Mouse (Mus musculus) liver, embryonic 14.5 days (tissue): ENCODE results near the gene Tubb5. TPM values are rescaled to one million over a fixed set of nuclear protein-coding genes. Genes with fewer than 3 reads are reported as not detected.

ENCODE experiments used
- ATAC-seq: fragments of 200-750 bp; cut with Nextera tagmentation; 2 replicates; pipeline ENCODE4 v1.8.0; 2017; ENCODE audit warnings: moderate number of reproducible peaks, mild to moderate bottlenecking, moderate library complexity; ENCODE audit not compliant: insufficient read depth
- DNase-seq, 3 experiments: peaks; one replicate each; pipeline ENCODE4 v3.0.0-alpha.2; 2012 to 2013; ENCODE audit warnings: low read depth in 3 of 3, low spot score in 3 of 3
- H3K27ac ChIP-seq: fragments of 300-500 bp; sonication (generic); 2 replicates; pipeline ENCODE4 v1.5.1; 2014; ENCODE audit warnings: moderate library complexity, mild to moderate bottlenecking, control low read depth, inconsistent platforms
- H3K27me3 ChIP-seq: fragments of 300-500 bp; sonication (generic); 2 replicates; pipeline ENCODE4 v1.6.1; 2014; ENCODE audit warnings: mild to moderate bottlenecking, low read length, moderate library complexity; ENCODE audit not compliant: control insufficient read depth, insufficient read depth
- H3K36me3 ChIP-seq: fragments of 300-500 bp; sonication (generic); replicated peaks from 2 replicates; pipeline ENCODE4 v1.6.1; 2014; ENCODE audit warnings: low read depth; ENCODE audit not compliant: control insufficient read depth, insufficient read depth
- H3K4me1 ChIP-seq, 2 experiments: fragments of 200-500 bp in 1 of 2; fragments of 300-500 bp in 1 of 2; sonication (generic) in 1 of 2; replicated peaks; 2 replicates each; pipeline ENCODE4 v1.6.1; 2012 to 2014; ENCODE audit warnings: antibody characterized with exemption in 1 of 2, inconsistent platforms in 1 of 2, low read length in 1 of 2; ENCODE audit not compliant: control insufficient read depth in 2 of 2, insufficient read depth in 2 of 2
- H3K4me2 ChIP-seq: fragments of 300-500 bp; sonication (generic); 2 replicates; pipeline ENCODE4 v1.6.1; 2014; ENCODE audit warnings: low read depth, mild to moderate bottlenecking, control low read depth, moderate library complexity
- H3K4me3 ChIP-seq, 2 experiments: fragments of 200-500 bp in 1 of 2; fragments of 300-500 bp in 1 of 2; sonication (generic) in 1 of 2; 2 replicates each; pipeline ENCODE4 v1.5.1; 2012 to 2014; ENCODE audit warnings: low read depth in 2 of 2, low read length in 2 of 2, mild to moderate bottlenecking in 2 of 2, control low read depth in 1 of 2, inconsistent platforms in 1 of 2, moderate library complexity in 1 of 2; ENCODE audit not compliant: insufficient read depth in 1 of 2
- H3K9ac ChIP-seq: fragments of 300-500 bp; sonication (generic); replicated peaks from 2 replicates; pipeline ENCODE4 v1.6.1; 2014; ENCODE audit warnings: mild to moderate bottlenecking, control low read depth, moderate library complexity
- H3K9me3 ChIP-seq: fragments of 300-500 bp; sonication (generic); 2 replicates; pipeline ENCODE4 v1.6.1; 2016; ENCODE audit warnings: low read length, mixed read lengths; ENCODE audit not compliant: control insufficient read depth
- CTCF ChIP-seq: IDR thresholded peaks from 2 replicates; pipeline ENCODE4 v1.5.1; 2016; ENCODE audit warnings: antibody characterized with exemption, low read depth, control low read depth
- EP300 ChIP-seq: IDR thresholded peaks from 2 replicates; pipeline ENCODE4 v1.6.1; 2016; ENCODE audit warnings: antibody characterized with exemption, low read depth
- WGBS: fragments of 180-500 bp; shearing (Covaris S2); extraction: QIAGEN DNeasy Blood & Tissue Kit; methylation state at CpG from one replicate; pipeline ENCODE4 v1.1.7; 2014; ENCODE audit not compliant: insufficient replicate concordance; 5-methylcytosine and 5-hydroxymethylcytosine counted together
- polyA plus RNA-seq, 2 experiments: library from polyadenylated mRNA; depleted of rRNA in 1 of 2; stranded (reverse) in 1 of 2; unstranded in 1 of 2; fragments of >200 nt; fragmentation: Nextera tagmentation in 1 of 2; extraction: Ambion mirVana in 1 of 2; gene quantifications; 2 replicates each; pipeline versions ENCODE4 v1.2.1 to v1.2.3; 2012 to 2014

Tubb5 gene
- polyA plus RNA-seq, 2 experiments: 330 to 467 TPM

GRCm38 (mm10) chr17:35874721-35875120, 36.6 kb upstream of the Tubb5 start:
- H3K4me1 ChIP-seq: peaks cover 8 to 11% of the 10 kb centered on the region in 2 experiments
- no peaks in the 10 kb centered on the region for H3K36me3 ChIP-seq
- no peak overlapping the region for H3K27ac ChIP-seq
- no peak overlapping the region for H3K4me3 ChIP-seq
- no peak for DNase-seq
- no peak for ATAC-seq
- no peak for TF ChIP-seq CTCF
- TF ChIP-seq EP300: no peak
- H3K27me3 ChIP-seq: no peaks in the 10 kb centered on the region; the same call in 1 of the 2 replicates
- H3K9ac ChIP-seq: no peak overlapping the region
- 80% methylated on average over 6 of the region's 6 CpGs for WGBS
- no peak overlapping the region for H3K4me2 ChIP-seq
- peaks cover 3% of the 10 kb centered on the region for H3K9me3 ChIP-seq

- H3K4me1 ChIP-seq: peaks cover 8 to 13% of the 10 kb centered on the region in 2 experiments
- peak overlapping the region; percentile 45 for H3K4me2 ChIP-seq
- peak; percentile 99 for TF ChIP-seq CTCF
- 0 out of 2 replicates have a peak, but pooled peaks have one; percentile 17 for TF ChIP-seq EP300
- no peak overlapping the region for H3K27ac ChIP-seq
- H3K9ac ChIP-seq: no peak overlapping the region
- peaks cover 3% of the 10 kb centered on the region for H3K9me3 ChIP-seq
- DNase-seq (peak in 2 of 3 experiments; percentile 62 to 72), ATAC-seq (peak; percentile 65)
- 7% methylated on average over 21 of the region's 21 CpGs for WGBS
- no peak overlapping the region for H3K4me3 ChIP-seq
- H3K27me3 ChIP-seq: peaks cover 5% of the 10 kb centered on the region
- H3K36me3 ChIP-seq: no peaks in the 10 kb centered on the region
These were observed 35.8 kb upstream of the Tubb5 start for GRCm38 (mm10) chr17:35873774-35874519.

- peak overlapping the region; percentile 26 for H3K4me2 ChIP-seq
- H3K9ac ChIP-seq: no peak overlapping the region
- peaks cover 8 to 13% of the 10 kb centered on the region in 2 experiments for H3K4me1 ChIP-seq
- no peaks in the 10 kb centered on the region for H3K36me3 ChIP-seq
- H3K4me3 ChIP-seq: peak overlapping the region in 1 of 2 experiments; percentile 10; a peak in 2 of 4 replicates
- WGBS: 32% methylated on average over 8 of the region's 8 CpGs
- peaks cover 33% of the 10 kb centered on the region for H3K27me3 ChIP-seq
- no peak for TF ChIP-seq EP300
- peak; percentile 75 for TF ChIP-seq CTCF
- DNase-seq (no peak), ATAC-seq (no peak)
- H3K27ac ChIP-seq: no peak overlapping the region
- H3K9me3 ChIP-seq: peaks cover 3% of the 10 kb centered on the region
These were observed 33.0 kb upstream of the Tubb5 start for GRCm38 (mm10) chr17:35870884-35871696.

GRCm38 (mm10) chr17:35870151-35870883, 32.2 kb upstream of the Tubb5 start:
- H3K36me3 ChIP-seq: no peaks in the 10 kb centered on the region
- peak overlapping the region; percentile 33 to 50; a peak in 3 of 4 replicates for H3K4me3 ChIP-seq
- H3K27ac ChIP-seq: no peak overlapping the region
- peaks cover 3% of the 10 kb centered on the region for H3K9me3 ChIP-seq
- H3K4me1 ChIP-seq: peaks cover 8 to 16% of the 10 kb centered on the region in 2 experiments
- no peak overlapping the region for H3K9ac ChIP-seq
- peaks cover 41% of the 10 kb centered on the region for H3K27me3 ChIP-seq
- H3K4me2 ChIP-seq: peak overlapping the region; percentile 65
- DNase-seq (no peak), ATAC-seq (peak; percentile 7; the same call in 1 of the 2 replicates)
- TF ChIP-seq CTCF (no peak), EP300 (no peak)
- 16% methylated on average over 9 of the region's 9 CpGs for WGBS
